Comparison of ENCODE assay signal across 8 mouse cellular contexts in the genomic region with DNA sequence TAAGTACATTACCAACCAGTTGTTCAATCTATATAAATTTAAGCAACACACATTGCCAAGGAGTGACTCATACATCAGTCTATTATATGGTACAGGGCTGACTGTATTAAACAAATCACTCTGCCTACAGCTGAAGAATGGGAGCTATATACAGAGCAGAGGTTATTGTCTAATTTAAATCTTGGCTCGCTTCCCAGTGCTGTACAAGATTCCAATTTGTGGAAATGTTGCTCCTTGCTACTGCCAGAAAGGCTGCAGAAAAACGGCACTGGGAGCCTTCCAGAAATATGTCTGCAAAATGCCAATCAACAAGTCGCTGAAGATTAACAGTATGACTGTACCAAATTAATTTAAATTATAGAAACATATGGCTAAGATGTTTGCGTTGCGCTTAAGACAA. TPM values are rescaled to one million over a fixed set of nuclear protein-coding genes. Genes with fewer than 3 reads are reported as not detected.
DNase-seq lines count a peak whose midpoint lies in the region; ATAC-seq and TF ChIP-seq lines count a peak whose summit lies in the region.

No protein-coding gene starts in this region.

- H3K36me3 ChIP-seq in forebrain, embryonic 10.5 days (replicated peaks), result peaks cover 23% of the 10 kb centered on the region
- H3K36me3 ChIP-seq in hindbrain, embryonic 16.5 days (ENCODE audit: control insufficient read depth, insufficient read depth, low read length), result no peaks in the 10 kb centered on the region
- peaks cover 7% of the 10 kb centered on the region; the same call in 1 of the 2 replicates for H3K36me3 ChIP-seq in midbrain, embryonic 11.5 days (ENCODE audit: control insufficient read depth, insufficient read depth, low read length)
- no peaks in the 10 kb centered on the region for H3K36me3 ChIP-seq in liver, embryonic 12.5 days

- H3K9ac ChIP-seq in hindbrain, embryonic 16.5 days (ENCODE audit: low read depth, low read length), result no peak overlapping the region
- no peak overlapping the region for H3K9ac ChIP-seq in midbrain, embryonic 11.5 days (ENCODE audit: low read length)
- H3K9ac ChIP-seq in liver, embryonic 12.5 days, result no peak overlapping the region

- H3K4me2 ChIP-seq in hindbrain, embryonic 16.5 days (ENCODE audit: low read length), result peak overlapping the region; percentile 22; the same call in 1 of the 2 replicates
- 0 out of 2 replicates have a peak overlapping the region, but pooled peaks have one; percentile 8 for H3K4me2 ChIP-seq in midbrain, embryonic 11.5 days
- no peak overlapping the region for H3K4me2 ChIP-seq in liver, embryonic 12.5 days

- H3K4me3 ChIP-seq in layer of hippocampus, adult 2 months, result no peak overlapping the region
- H3K4me3 ChIP-seq in forebrain, embryonic 10.5 days, result no peak overlapping the region
- H3K4me3 ChIP-seq in hindbrain, embryonic 16.5 days (ENCODE audit: low read length), result no peak overlapping the region
- H3K4me3 ChIP-seq in midbrain, embryonic 11.5 days (ENCODE audit: low read depth, low read length), result no peak overlapping the region
- H3K4me3 ChIP-seq in liver, embryonic 12.5 days, result no peak overlapping the region

- H3K27me3 ChIP-seq in forebrain, embryonic 10.5 days (ENCODE audit: poor library complexity, severe bottlenecking), result no peaks in the 10 kb centered on the region
- H3K27me3 ChIP-seq in hindbrain, embryonic 16.5 days (replicated peaks; ENCODE audit: control insufficient read depth, insufficient read depth, low read length), result no peaks in the 10 kb centered on the region
- no peaks in the 10 kb centered on the region for H3K27me3 ChIP-seq in midbrain, embryonic 11.5 days (ENCODE audit: control insufficient read depth, insufficient read depth, low read length)
- no peaks in the 10 kb centered on the region for H3K27me3 ChIP-seq in liver, embryonic 12.5 days (replicated peaks)

- H3K9me3 ChIP-seq in forebrain, embryonic 10.5 days, result peaks cover 6% of the 10 kb centered on the region
- no peaks in the 10 kb centered on the region for H3K9me3 ChIP-seq in hindbrain, embryonic 16.5 days (ENCODE audit: control insufficient read depth, low read length)
- no peaks in the 10 kb centered on the region for H3K9me3 ChIP-seq in midbrain, embryonic 11.5 days (ENCODE audit: control insufficient read depth, low read length)
- H3K9me3 ChIP-seq in liver, embryonic 12.5 days (replicated peaks), result peaks cover 9% of the 10 kb centered on the region

- peaks cover 48% of the 10 kb centered on the region for H3K4me1 ChIP-seq in forebrain, embryonic 10.5 days
- peaks cover 23% of the 10 kb centered on the region for H3K4me1 ChIP-seq in hindbrain, embryonic 16.5 days (ENCODE audit: control insufficient read depth, insufficient read depth, low read depth, low read length)
- H3K4me1 ChIP-seq in midbrain, embryonic 11.5 days (ENCODE audit: control insufficient read depth, insufficient read depth, low read length), result peaks cover 52% of the 10 kb centered on the region
- no peaks in the 10 kb centered on the region for H3K4me1 ChIP-seq in liver, embryonic 12.5 days

- H3K27ac ChIP-seq in layer of hippocampus, adult 2 months, result peak overlapping the region; percentile 59
- peak overlapping the region; percentile 58; the same call in 1 of the 2 replicates for H3K27ac ChIP-seq in forebrain, embryonic 10.5 days
- H3K27ac ChIP-seq in hindbrain, embryonic 16.5 days (ENCODE audit: low read depth, low read length), result peak overlapping the region; percentile 73
- H3K27ac ChIP-seq in midbrain, embryonic 11.5 days (ENCODE audit: low read depth, low read length), result peak overlapping the region; percentile 49
- no peak overlapping the region for H3K27ac ChIP-seq in liver, embryonic 12.5 days

- WGBS in forebrain, embryonic 10.5 days, result 90% methylated on average over 5 of the region's 5 CpGs
- 19% methylated on average over 5 of the region's 5 CpGs for WGBS in hindbrain, embryonic 16.5 days
- 75% methylated on average over 5 of the region's 5 CpGs for WGBS in midbrain, embryonic 11.5 days
- WGBS in liver, embryonic 12.5 days (ENCODE audit: insufficient replicate concordance), result 66% methylated on average over 5 of the region's 5 CpGs

- peak; percentile 26 to 38 for DNase-seq in layer of hippocampus, adult 2 months (ENCODE audit: low spot score in 2 of 2)
- DNase-seq in layer of hippocampus, postnatal 10 days (ENCODE audit: low spot score in 2 of 2), result no peak
- no peak for DNase-seq in forebrain, embryonic 10.5 days (ENCODE audit: extremely low spot score, low spot score)
- peak; percentile 87 for DNase-seq in midbrain, embryonic 11.5 days (ENCODE audit: low spot score, missing footprints)
- no peak for DNase-seq in adrenal gland, postnatal 25 days
- no peak for DNase-seq in gastrocnemius, postnatal 10 days

- peak; percentile 85 for ATAC-seq in hindbrain, embryonic 16.5 days
- peak; percentile 50; the same call in 1 of the 2 replicates for ATAC-seq in midbrain, embryonic 11.5 days (ENCODE audit: low FRiP score)
- ATAC-seq in liver, embryonic 12.5 days, result no peak

- TF ChIP-seq CTCF in layer of hippocampus, adult 2 months (conservative IDR thresholded peaks at IDR 0.05), result no peak

RNA-seq across cellular contexts. Expression of gene Tox3, which starts 45.9 kb away (rescaled TPM):
- total RNA-seq in layer of hippocampus, adult 2 months (2021), result 10 to 100 TPM; 12.3 to 14.0 TPM
- total RNA-seq in layer of hippocampus, postnatal 10 days (2021), result 10 to 100 TPM in 1 of 2 experiments, 1 to 10 TPM in 1; 9.9 to 10.3 TPM
- 10.5 and 11.8 TPM in 2 replicates for polyA plus RNA-seq in forebrain, embryonic 10.5 days (2016; fragmentation: Nextera tagmentation; extraction: Ambion mirVana)
- 11.2 and 12.8 TPM in 2 replicates for polyA plus RNA-seq in hindbrain, embryonic 16.5 days (2015; fragmentation: Nextera tagmentation; extraction: Ambion mirVana)
- polyA plus RNA-seq in midbrain, embryonic 11.5 days (2014; fragmentation: Nextera tagmentation; extraction: Ambion mirVana), result 47.7 and 56.6 TPM in 2 replicates
- polyA plus RNA-seq in liver, embryonic 12.5 days (2016; fragmentation: Nextera tagmentation; extraction: Ambion mirVana), result 0.54 and 0.76 TPM in 2 replicates
- 3.9 and 5.4 TPM in 2 replicates for total RNA-seq in adrenal gland, postnatal 25 days (2021)
- under 1 TPM; 0.54 to 0.95 TPM for total RNA-seq in gastrocnemius, postnatal 10 days (2021)

Comparison
In these comparisons a context has a peak if more than half of its experiments do, and no peak if none do; other contexts are left out.
1. DNase-seq: peak in layer of hippocampus, adult 2 months (2 of 2) and midbrain, embryonic 11.5 days (single experiment); none in layer of hippocampus, postnatal 10 days (0 of 2), forebrain, embryonic 10.5 days (single experiment), adrenal gland, postnatal 25 days (single experiment) and gastrocnemius, postnatal 10 days (single experiment).